Mouse (Mus musculus): ENCODE results near the gene Cox11. TPM values are rescaled to one million over a fixed set of nuclear protein-coding genes. Genes with fewer than 3 reads are reported as not detected.

The Cox11 gene
- total RNA-seq, 4 experiments from 2014 or later: 19.4 to 23.1 (median 21.4) TPM

Other genes with a start within 250 kb of the Cox11 start
- gene Hlf, start 247.3 kb upstream of the Cox11 start, total RNA-seq (2022): 10 to 100 TPM; 14.6 to 34.7 (median 21.5) TPM
- 1 to 10 TPM; 5.1 to 6.3 (median 5.3) TPM for gene Stxbp4, start 89 bp upstream of the Cox11 start, total RNA-seq (2022)
- gene Tom1l1, start 50.2 kb downstream of the Cox11 start, total RNA-seq (2022): 10 to 100 TPM; 12.6 to 19.0 (median 16.4) TPM